Mouse (Mus musculus): ENCODE measurements around the gene Erich6. TPM values are rescaled to one million over a fixed set of nuclear protein-coding genes. Genes with fewer than 3 reads are reported as not detected.
A peak's percentile ranks its signal among the peaks of the same experiment; 100 is the strongest.

Gene Erich6
- under 1 TPM in 10 of 26 experiments, not detected in 16; 0.33 to 0.59 (median 0.37) TPM for total RNA-seq (2018; cell fraction: chromatin; rRNA removed)
- under 1 TPM in 1 of 26 experiments, not detected in 25; 0.11 TPM for total RNA-seq (2018; cell fraction: cytosol; rRNA removed)
- under 1 TPM in 14 of 26 experiments, not detected in 12; 0.21 to 0.72 (median 0.32) TPM for total RNA-seq (2018; cell fraction: nucleus; rRNA removed)
- not detected in 3 replicates for polyA plus RNA-seq (2018)

DNA sequence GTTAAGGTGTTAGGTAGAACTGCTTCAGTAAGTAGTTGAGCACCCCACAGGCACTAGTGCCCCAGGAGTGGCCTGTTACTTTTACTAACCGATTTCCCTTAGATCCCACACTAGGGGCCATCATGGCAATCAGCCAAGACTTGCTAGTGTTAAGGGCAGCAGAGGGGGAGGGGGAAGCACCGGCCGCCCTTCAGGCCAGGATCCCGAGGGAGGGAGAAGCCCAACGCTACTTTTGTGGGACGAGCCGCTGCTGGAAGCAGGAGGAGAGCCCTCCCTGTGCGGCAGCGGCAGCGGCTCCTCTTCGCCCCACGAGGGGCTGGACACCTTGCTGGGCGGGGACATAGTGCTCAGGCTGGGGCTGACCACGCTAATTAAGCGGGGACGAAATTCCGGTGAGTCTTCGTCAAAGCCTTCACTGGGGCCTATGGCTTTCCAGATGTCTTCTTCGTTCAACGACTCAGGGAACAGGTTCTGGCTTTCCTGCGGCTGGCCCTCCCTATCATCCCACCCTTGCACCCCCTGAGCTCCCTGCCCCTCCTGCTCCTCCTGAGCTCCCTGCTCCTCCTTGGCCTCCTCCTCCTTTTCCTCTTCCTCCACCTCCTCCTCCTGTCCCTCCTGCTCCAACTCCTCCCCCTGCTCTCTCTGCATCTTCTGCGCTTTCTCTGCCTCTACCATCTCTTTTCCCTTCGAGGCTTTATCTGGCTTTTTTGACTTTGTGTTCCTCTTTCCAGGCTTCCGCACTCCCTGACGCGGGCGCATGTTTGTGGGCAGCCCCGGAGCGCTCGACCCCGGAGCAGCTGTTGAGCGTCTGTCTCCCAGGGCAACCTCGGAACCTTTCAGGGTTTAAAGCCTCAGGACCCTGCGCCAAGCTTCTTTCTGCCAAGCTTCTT is at the start of gene Erich6:
Gene Erich6, minus strand, starts transcription at position 802 of the 890 bp plus-strand sequence.
- H3K36me3 ChIP-seq (ENCODE audit: inconsistent target): no peaks in the 10 kb centered on the region
- no peaks in the 10 kb centered on the region for H3K79me2 ChIP-seq (ENCODE audit: inconsistent target)
- H3K27ac ChIP-seq: no peak within 1 kb of the TSS
- peak within 1 kb of the TSS; percentile 15; the same call in 1 of the 2 replicates for H3K4me3 ChIP-seq (ENCODE audit: inconsistent target)
- WGBS (ENCODE audit: missing documents): 2% methylated on average over 33 of the region's 34 CpGs

DNA sequence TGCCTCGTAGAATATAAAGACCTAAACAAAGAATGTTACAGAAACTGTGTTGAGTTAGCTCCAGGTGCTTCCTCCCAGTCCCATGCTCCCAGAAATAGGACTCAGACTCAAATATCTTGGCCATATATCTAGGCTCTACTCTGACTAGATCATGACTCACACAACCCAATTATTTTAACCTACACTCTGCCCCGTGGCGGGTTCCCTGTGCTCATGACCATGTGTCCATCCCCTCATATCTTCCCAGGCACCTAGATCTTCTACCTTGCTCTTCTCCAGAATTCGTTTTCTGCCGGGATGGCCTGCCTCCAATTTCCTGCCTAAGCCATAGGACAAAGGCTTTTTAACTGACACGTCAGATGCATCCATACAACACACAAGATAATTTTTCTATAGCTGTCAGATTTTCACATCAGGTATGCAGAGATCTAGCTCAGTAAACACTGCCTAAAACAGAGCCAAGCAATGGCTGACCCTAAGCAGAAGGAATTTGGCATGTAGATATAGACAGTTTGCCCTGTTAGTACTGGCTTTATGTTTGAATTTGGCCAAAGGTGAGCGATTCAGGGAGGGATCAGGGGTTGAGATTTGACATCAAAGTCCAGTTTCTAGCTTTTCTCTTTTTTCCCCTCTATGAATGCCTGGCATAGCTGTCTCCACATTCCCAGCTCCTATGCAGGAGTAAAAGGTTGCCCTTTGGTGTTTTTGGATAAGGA is 49.4 kb upstream of the Erich6 start:
- Histone ChIP-seq H3K36me3 (ENCODE audit: inconsistent target) (no peaks in the 10 kb centered on the region), H3K27ac (no peak overlapping the region)

DNA sequence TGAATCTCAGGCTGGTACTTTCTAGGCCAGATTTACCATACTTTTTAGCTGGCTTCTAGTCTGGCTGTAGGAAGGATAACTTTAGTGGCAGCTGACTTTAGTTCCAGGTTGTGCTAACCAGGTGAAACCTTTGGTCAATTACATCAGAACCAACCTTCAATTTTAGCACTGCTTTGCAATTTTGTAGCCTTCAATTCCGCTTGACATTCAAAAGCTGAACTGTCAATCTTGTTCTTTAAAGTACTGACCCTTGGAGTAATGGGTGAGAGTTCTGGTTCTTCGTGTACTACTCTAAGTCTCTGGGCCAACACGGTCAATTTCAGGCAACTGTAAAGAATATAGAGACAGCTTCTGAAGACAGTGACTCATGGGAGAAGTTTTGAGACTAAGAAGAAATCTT is 48.4 kb upstream of the Erich6 start:
- no peaks in the 10 kb centered on the region for H3K36me3 ChIP-seq (ENCODE audit: inconsistent target)
- no peak overlapping the region for H3K27ac ChIP-seq
- H3K4me3 ChIP-seq (ENCODE audit: inconsistent target): no peak overlapping the region
- H3K79me2 ChIP-seq (ENCODE audit: inconsistent target): peaks cover 100% of the 10 kb centered on the region
- 94% methylated on average over 3 of the region's 3 CpGs for WGBS (ENCODE audit: missing documents)

More for the DNA sequence above, 49.4 kb upstream of the Erich6 start:
- Histone ChIP-seq H3K79me2 (ENCODE audit: inconsistent target) (peaks cover 94% of the 10 kb centered on the region), H3K4me3 (ENCODE audit: inconsistent target) (no peak overlapping the region)
- 90% methylated on average over 7 of the region's 7 CpGs for WGBS (ENCODE audit: missing documents)

DNA sequence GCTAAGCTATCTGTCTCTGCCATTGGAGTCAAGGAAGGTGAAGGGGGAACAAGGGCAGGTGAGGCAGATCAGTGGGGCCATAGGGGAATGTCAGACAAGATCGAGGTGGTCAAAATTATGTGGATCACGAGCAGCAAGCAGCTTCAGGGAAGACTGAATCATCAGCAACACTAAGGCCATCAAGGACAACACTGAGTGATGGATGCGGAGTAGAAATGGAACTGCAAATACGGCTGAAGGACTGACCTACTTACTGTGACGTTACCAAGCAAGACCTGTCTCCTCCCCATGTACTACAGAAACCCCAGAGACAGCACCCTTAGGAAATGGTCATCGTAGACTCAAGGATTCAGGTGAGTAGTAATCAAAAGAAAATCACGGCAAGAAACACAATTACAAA is 46.3 kb upstream of the Erich6 start:
- Histone ChIP-seq H3K4me3 (ENCODE audit: inconsistent target) (no peak overlapping the region), H3K36me3 (ENCODE audit: inconsistent target) (no peaks in the 10 kb centered on the region), H3K27ac (no peak overlapping the region), H3K79me2 (ENCODE audit: inconsistent target) (peaks cover 100% of the 10 kb centered on the region)
- WGBS (ENCODE audit: missing documents): 95% methylated on average over 7 of the region's 7 CpGs

DNA sequence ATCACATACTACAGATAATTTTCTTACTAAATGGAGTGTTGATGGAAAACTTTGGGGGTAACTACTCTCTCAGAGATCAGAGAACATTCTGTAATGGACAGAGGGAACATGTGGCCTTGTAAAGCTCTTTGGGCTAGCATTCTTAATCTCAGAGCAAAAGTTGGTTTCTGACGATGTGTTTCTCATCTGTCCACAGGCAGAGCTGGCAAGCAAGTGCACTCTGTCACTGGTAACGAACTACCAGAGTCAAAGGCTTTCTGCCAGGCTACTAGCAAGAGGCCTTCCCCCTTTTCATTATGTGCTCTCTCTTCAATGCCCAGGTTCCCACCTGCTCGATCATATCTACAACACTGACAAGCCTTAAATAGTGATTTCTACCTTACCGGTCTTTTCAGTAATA is 45.3 kb upstream of the Erich6 start:
- Histone ChIP-seq H3K79me2 (ENCODE audit: inconsistent target) (peaks cover 100% of the 10 kb centered on the region), H3K27ac (no peak overlapping the region), H3K36me3 (ENCODE audit: inconsistent target) (no peaks in the 10 kb centered on the region), H3K4me3 (ENCODE audit: inconsistent target) (no peak overlapping the region)
- WGBS (ENCODE audit: missing documents): 98% methylated on average over 4 of the region's 4 CpGs

DNA sequence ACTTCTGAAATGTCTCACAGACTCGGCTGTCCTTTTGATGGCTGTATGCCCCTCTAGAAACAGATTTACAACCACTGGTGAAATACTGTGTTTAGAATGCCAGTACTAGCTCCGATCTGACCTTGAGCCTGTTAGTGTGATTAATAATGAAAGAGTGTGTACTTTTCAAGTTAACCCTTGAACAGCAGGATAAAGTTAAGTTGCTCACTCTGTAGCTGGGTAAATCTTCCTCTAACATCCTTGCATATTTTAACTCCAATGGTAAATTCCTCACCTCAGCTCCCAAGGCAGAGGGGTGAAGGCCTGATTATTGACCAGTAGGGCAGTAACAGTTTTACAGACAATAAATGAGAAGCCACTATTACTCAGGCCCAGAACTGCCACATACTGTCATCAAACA is 44.8 kb upstream of the Erich6 start:
- H3K4me3 ChIP-seq (ENCODE audit: inconsistent target): no peak overlapping the region
- no peak overlapping the region for H3K27ac ChIP-seq
- 96% methylated on average over 2 of the region's 2 CpGs for WGBS (ENCODE audit: missing documents)
- peaks cover 100% of the 10 kb centered on the region for H3K79me2 ChIP-seq (ENCODE audit: inconsistent target)
- no peaks in the 10 kb centered on the region for H3K36me3 ChIP-seq (ENCODE audit: inconsistent target)

DNA sequence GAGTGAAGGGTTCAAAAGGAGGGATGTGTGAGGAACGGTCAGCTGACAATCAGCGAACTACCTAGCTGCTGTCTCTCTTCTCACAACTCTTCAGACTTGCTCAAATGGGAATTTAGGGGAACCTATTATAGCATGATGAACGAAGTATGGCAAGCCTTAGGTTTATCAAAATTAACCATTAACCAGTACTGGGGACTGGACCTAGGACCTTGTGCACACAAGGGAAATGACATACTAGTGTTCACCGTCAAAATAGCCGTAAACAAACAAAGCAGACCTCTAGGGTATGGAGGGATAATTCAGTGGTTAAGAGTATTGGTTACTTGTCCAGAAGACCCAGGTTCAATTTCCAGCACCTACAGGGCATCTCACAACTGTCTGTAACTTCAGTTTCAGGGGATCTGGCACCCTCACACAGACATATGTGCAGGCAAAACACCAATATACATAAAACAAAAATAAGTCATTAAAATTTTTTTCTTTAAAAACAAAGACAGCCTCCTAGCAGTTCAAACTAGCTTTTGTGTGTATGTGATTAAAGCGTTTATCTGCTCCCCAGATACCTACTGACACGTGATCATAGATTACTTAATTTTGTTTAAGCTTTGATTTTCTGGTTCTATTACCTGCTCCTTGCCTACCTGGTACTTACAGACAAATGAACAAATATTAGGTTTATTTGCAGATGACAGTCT is 44.1 kb upstream of the Erich6 start:
- peaks cover 100% of the 10 kb centered on the region for H3K79me2 ChIP-seq (ENCODE audit: inconsistent target)
- H3K36me3 ChIP-seq (ENCODE audit: inconsistent target): peaks cover 1% of the 10 kb centered on the region; the same call in 1 of the 2 replicates
- no peak overlapping the region for H3K4me3 ChIP-seq (ENCODE audit: inconsistent target)
- WGBS (ENCODE audit: missing documents): 94% methylated on average over 7 of the region's 7 CpGs
- no peak overlapping the region for H3K27ac ChIP-seq

DNA sequence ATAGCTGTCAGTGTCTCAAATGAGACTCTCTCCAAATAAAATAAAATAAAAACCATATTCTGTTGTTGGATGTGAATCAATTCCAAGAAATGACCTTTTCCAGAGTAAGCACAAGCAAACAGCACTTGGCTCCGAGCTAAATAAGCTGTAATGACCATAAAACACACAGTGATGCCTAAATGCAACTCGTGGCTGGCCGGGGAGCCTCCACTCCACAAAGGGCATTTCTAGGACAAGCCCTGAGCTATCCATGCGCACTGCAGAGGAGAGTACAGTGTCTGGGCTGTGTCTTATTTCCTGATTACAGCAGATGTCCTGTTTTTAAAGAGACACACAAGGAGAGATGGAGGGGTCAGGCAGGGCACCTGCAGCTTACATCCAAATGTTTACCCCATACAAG is 43.0 kb upstream of the Erich6 start:
- WGBS (ENCODE audit: missing documents): 93% methylated on average over 4 of the region's 4 CpGs
- Histone ChIP-seq H3K4me3 (ENCODE audit: inconsistent target) (no peak overlapping the region), H3K36me3 (ENCODE audit: inconsistent target) (peaks cover 12% of the 10 kb centered on the region), H3K79me2 (ENCODE audit: inconsistent target) (peaks cover 94% of the 10 kb centered on the region), H3K27ac (no peak overlapping the region)

DNA sequence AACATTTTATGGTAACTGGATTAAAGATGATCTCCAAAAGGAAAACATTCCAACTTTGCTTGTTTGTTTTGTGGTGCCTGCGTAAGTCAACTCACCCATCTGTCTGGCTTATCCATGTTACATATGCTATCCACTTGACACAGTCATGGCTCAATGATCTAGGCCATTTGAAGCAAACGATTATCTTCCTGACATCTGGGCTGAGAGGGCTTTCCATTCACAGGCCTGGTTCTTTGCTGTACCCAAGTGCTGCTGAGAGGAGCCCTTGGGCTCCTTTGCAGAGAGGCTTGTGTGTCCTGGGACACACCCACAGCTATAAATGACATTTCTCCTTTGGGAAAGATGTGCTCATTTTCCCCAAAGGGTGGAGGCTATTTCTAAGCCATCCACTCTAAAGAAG is 41.9 kb upstream of the Erich6 start:
- Histone ChIP-seq H3K36me3 (ENCODE audit: inconsistent target) (peaks cover 14% of the 10 kb centered on the region), H3K4me3 (ENCODE audit: inconsistent target) (no peak overlapping the region), H3K27ac (no peak overlapping the region), H3K79me2 (ENCODE audit: inconsistent target) (peaks cover 83% of the 10 kb centered on the region)
- 100% methylated on average over 2 of the region's 2 CpGs for WGBS (ENCODE audit: missing documents)

DNA sequence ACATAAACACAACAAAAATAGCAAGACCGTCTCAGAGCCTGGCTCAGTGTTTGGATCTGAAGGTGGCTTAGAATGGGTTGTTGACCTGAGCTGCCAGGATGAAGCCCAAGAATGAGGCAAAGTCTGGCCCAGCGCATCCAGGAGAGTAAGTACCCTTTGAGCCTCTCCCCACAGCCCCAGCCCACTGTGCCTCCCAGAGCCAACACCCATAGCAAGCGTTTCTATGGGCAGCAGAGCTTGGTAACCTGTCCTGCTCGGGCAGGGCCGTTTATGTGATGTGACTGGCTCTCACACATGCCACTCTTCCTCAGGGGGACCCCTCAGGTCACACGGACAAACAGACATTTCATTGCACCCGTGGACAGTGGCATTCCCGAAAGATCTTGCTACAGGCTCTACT is 41.4 kb upstream of the Erich6 start:
- 89% methylated on average over 8 of the region's 8 CpGs for WGBS (ENCODE audit: missing documents)
- Histone ChIP-seq H3K79me2 (ENCODE audit: inconsistent target) (peaks cover 78% of the 10 kb centered on the region), H3K4me3 (ENCODE audit: inconsistent target) (no peak overlapping the region), H3K36me3 (ENCODE audit: inconsistent target) (peaks cover 14% of the 10 kb centered on the region), H3K27ac (no peak overlapping the region)

DNA sequence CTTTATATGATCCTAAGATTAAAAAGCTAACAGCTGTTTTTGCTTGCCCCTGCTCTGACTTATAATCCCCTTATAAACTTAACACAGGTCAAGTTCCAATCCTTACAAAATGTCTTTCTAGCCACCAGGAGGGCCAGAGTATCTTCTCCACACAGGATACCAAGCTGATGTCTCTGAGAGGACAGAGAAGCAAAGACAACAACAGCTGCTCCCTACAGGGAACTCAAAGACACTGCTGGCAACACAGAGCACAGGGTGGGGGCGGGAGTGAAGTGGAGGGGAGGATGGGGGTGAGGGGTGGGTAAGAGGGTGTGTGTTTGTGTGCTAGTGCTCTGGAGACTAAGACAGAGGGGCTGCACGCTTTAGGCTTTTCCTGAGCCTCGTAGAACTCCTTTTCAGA is 40.6 kb upstream of the Erich6 start:
- no peak overlapping the region for H3K27ac ChIP-seq
- no peak overlapping the region for H3K4me3 ChIP-seq (ENCODE audit: inconsistent target)
- H3K79me2 ChIP-seq (ENCODE audit: inconsistent target): peaks cover 71% of the 10 kb centered on the region
- H3K36me3 ChIP-seq (ENCODE audit: inconsistent target): peaks cover 14% of the 10 kb centered on the region
- WGBS (ENCODE audit: missing documents): 100% methylated on average over 2 of the region's 3 CpGs

DNA sequence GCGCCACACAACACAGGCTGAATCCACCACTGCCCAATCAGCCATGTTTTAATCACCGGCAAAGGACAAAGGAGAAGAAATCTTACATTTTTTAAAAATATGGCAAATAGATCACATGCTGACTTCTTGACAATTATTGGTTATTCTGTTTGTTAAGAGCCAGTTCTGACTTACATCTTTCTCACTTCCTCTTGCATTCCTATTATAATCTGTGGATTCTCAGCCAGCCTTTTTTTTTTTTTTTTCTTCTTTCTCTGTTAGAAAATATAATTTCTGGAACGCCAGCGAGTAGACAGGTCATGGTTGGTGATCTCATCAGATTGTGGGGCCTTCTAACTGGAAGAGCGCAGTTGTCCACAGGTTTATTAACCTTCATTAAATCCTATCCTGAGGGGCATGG is 36.3 kb upstream of the Erich6 start:
- WGBS (ENCODE audit: missing documents): 98% methylated on average over 3 of the region's 5 CpGs

DNA sequence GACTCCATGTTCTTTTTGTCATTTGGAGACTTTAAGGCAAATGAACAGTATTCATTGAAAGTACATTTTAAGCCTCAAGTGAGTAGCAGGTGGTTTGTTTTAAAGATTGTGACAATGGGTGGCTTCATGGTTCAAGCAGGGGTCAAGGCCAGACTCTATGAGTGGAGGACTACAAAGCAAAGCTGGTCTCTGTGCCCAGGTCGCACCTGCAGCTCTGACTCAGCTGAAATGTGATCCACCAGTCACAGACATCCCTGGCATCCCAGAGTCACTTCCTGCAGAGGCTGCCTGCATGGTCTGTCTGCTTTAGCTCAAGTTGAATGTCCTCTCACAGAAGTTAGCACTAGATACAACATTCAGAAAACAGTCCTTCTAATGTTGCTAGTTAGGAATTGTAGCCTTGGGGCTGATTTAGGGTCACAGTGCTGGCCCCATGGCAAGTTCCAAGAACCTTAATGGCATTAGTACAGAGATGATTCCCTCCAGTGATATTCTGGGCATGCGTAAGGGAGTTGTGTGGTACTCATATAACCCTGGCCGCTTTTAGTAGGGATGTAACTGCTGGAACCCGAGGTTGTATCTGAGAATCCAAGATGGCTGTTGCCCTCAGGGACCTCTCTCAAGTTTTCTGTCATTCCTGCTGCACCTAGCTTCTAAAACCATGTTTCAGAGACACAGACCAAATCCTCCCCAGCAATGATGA is 35.6 kb upstream of the Erich6 start:
- H3K36me3 ChIP-seq (ENCODE audit: inconsistent target): peaks cover 14% of the 10 kb centered on the region
- H3K27ac ChIP-seq: no peak overlapping the region
- no peak overlapping the region for H3K4me3 ChIP-seq (ENCODE audit: inconsistent target)
- WGBS (ENCODE audit: missing documents): 71% methylated on average over 4 of the region's 4 CpGs
- H3K79me2 ChIP-seq (ENCODE audit: inconsistent target): peaks cover 21% of the 10 kb centered on the region

More for the DNA sequence above, 36.3 kb upstream of the Erich6 start:
- H3K4me3 ChIP-seq (ENCODE audit: inconsistent target): no peak overlapping the region
- H3K36me3 ChIP-seq (ENCODE audit: inconsistent target): peaks cover 14% of the 10 kb centered on the region
- H3K79me2 ChIP-seq (ENCODE audit: inconsistent target): peaks cover 27% of the 10 kb centered on the region
- no peak overlapping the region for H3K27ac ChIP-seq
